Mouse (Mus musculus): Measurements from ENCODE around the gene Ndrg2.

Gene Ndrg2

DNA sequence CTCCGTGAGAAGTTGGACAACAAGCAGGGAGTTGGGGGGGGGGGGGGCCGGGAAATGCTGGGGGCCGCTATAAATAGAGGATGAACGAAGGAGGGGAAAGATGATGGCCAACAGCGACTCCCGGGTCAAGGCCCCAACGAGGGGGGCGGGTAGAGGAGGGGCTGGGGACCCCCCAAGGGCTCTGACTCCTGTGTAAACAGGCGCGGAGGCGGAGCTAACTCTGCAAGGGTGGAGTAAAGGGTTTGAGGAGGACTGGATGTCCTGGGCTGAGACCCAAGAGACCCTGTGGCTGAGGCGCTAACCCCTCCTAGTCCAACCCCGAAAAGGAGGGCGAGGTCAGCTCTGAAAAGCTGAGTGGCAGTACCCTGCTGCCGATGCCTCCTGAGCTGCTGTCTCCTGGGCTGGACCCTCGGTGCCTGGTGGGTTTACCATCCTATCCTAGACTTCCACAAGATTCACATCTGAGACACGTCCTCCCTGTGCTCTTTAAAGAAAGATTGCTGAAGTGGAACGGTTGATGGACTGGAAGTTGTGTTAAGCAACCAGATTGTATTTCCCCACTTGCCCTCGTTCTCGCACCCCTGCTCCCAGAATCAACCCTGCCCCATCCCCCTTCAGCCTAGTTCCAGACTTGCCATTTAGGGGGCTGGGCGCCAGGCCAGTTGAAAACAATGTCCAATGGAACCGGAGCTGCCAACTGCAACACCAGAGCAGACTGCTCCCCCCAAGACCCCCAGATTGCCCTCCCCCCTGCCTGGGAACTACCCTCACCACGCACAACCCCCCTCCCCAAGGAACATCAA is at the start of gene Ndrg2:
Ndrg2 (minus strand) TSS at position 199 of the 803 bp plus-strand sequence.
- peaks cover 20% of the 10 kb centered on the region for H3K36me3 ChIP-seq (ENCODE audit: insufficient read depth, low read length)
- no peak for TF ChIP-seq POU5F1 (IDR thresholded peaks at IDR 0.05; ENCODE audit: borderline replicate concordance, low read length)
- no peak for TF ChIP-seq CTCF (conservative IDR thresholded peaks at IDR 0.05; ENCODE audit: low read length)
- TF ChIP-seq NANOG (IDR thresholded peaks at IDR 0.05; ENCODE audit: borderline replicate concordance, low read length), result no peak
- H3K27me3 ChIP-seq (ENCODE audit: insufficient read depth, low read length), result peaks cover 31% of the 10 kb centered on the region
- no peaks in the 10 kb centered on the region for H3K9me3 ChIP-seq (ENCODE audit: low read length)
- peaks cover 47% of the 10 kb centered on the region for H3K4me1 ChIP-seq (replicated peaks; ENCODE audit: low read depth, low read length)
- H3K4me3 ChIP-seq (replicated peaks; ENCODE audit: low read length), result peak within 1 kb of the TSS; percentile 83

DNA sequence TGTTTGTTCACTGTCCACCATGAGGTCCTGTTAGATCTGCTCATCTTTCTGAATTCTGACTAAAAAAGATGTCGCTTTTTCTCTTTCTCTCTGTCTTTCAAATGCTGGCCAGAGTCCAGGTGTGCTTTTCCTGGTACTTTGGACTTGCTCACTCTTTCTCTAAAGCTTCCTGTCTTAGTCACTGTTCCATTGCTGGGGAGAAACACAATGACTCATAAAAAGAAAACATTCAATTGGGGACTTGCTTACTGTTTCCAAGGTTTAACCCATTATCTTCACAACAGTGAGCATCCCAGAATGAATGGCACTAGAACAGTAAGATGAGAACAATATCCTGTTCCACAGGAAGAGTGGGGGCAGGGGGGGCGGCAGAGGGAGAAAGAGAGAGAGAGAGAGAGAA is 46.4 kb upstream of the Ndrg2 start:
- no peaks in the 10 kb centered on the region for H3K9me3 ChIP-seq (ENCODE audit: low read length)
- H3K4me1 ChIP-seq (replicated peaks; ENCODE audit: low read depth, low read length), result no peaks in the 10 kb centered on the region
- no peaks in the 10 kb centered on the region for H3K27me3 ChIP-seq (ENCODE audit: insufficient read depth, low read length)
- no peak for TF ChIP-seq POU5F1 (IDR thresholded peaks at IDR 0.05; ENCODE audit: borderline replicate concordance, low read length)
- TF ChIP-seq CTCF (conservative IDR thresholded peaks at IDR 0.05; ENCODE audit: low read length), result no peak
- no peaks in the 10 kb centered on the region for H3K36me3 ChIP-seq (ENCODE audit: insufficient read depth, low read length)
- H3K4me3 ChIP-seq (replicated peaks; ENCODE audit: low read length), result no peak overlapping the region

DNA sequence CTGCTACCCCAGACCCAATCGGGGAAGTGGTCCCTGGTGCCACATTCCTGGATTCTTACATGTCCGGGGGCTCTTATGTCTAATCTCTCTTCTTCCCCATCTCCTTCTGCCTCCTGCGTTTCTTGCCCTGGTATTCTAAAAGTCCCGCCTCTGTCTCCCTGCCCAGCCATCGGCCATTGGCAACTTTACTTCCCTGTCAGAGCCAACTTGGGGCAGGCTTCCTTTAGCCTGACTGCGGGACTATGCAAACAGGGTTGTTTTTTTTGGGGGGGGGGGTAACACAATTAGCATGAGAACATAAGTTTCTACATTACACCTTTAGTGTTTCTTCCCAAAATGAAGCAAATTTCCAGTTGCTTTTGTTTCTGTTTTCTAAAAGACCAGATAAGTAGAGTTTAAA is 29.4 kb upstream of the Ndrg2 start:
- H3K4me1 ChIP-seq (replicated peaks; ENCODE audit: low read depth, low read length), result peaks cover 42% of the 10 kb centered on the region
- H3K4me3 ChIP-seq (replicated peaks; ENCODE audit: low read length), result peak overlapping the region; percentile 46
- no peak for TF ChIP-seq CTCF (conservative IDR thresholded peaks at IDR 0.05; ENCODE audit: low read length)
- TF ChIP-seq POU5F1 (IDR thresholded peaks at IDR 0.05; ENCODE audit: borderline replicate concordance, low read length), result no peak
- no peak for TF ChIP-seq NANOG (IDR thresholded peaks at IDR 0.05; ENCODE audit: borderline replicate concordance, low read length)
- peaks cover 15% of the 10 kb centered on the region for H3K27me3 ChIP-seq (ENCODE audit: insufficient read depth, low read length)
- H3K36me3 ChIP-seq (ENCODE audit: insufficient read depth, low read length), result no peaks in the 10 kb centered on the region
- peaks cover 1% of the 10 kb centered on the region; the same call in 1 of the 2 replicates for H3K9me3 ChIP-seq (ENCODE audit: low read length)

DNA sequence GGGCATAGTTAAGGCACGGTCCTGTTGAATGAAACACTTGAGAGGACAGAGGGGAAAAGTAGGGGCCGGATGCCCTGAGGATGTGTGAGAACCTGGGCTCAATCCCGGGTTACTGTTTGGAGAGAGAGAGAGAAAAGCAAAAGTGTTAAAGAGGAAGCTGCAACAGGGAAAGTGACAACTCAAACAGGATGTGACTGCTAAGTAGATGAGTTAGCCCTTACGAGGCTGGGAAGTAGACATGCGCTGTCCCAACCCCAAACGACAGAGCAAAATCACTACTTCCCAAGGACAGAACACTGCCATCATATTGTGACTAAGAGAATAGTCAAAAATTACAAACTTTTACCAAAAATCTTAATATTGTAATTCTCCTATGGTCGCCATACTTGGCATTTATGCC is 28.3 kb upstream of the Ndrg2 start:
- H3K4me3 ChIP-seq (replicated peaks; ENCODE audit: low read length), result no peak overlapping the region
- no peaks in the 10 kb centered on the region for H3K36me3 ChIP-seq (ENCODE audit: insufficient read depth, low read length)
- peaks cover 44% of the 10 kb centered on the region for H3K4me1 ChIP-seq (replicated peaks; ENCODE audit: low read depth, low read length)
- no peak for TF ChIP-seq POU5F1 (IDR thresholded peaks at IDR 0.05; ENCODE audit: borderline replicate concordance, low read length)
- no peak for TF ChIP-seq NANOG (IDR thresholded peaks at IDR 0.05; ENCODE audit: borderline replicate concordance, low read length)
- no peak for TF ChIP-seq CTCF (conservative IDR thresholded peaks at IDR 0.05; ENCODE audit: low read length)
- H3K9me3 ChIP-seq (ENCODE audit: low read length), result peaks cover 12% of the 10 kb centered on the region; the same call in 1 of the 2 replicates
- H3K27me3 ChIP-seq (ENCODE audit: insufficient read depth, low read length), result peaks cover 15% of the 10 kb centered on the region

DNA sequence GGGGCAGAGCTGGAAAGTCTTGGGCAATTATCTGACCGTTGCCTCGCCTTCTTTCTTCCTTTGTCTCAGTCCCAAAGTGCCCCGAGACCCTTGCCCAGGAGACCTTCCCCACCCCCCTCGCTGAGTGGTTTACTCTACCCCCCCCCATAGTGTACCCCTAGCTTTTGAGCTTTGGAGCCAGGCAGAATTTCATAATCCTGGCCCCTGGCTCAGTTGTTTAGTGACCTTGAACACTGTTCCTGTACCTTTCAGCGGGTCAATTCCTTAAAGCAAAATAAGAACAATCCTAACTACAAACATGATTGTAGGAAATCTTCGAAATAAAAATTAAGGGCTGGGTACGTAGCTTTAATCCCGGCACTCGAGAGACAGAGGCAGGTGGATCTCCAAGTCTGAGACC is 27.6 kb upstream of the Ndrg2 start:
- Histone ChIP-seq H3K27me3 (ENCODE audit: insufficient read depth, low read length) (peaks cover 15% of the 10 kb centered on the region), H3K4me3 (replicated peaks; ENCODE audit: low read length) (no peak overlapping the region), H3K4me1 (replicated peaks; ENCODE audit: low read depth, low read length) (peaks cover 44% of the 10 kb centered on the region), H3K9me3 (ENCODE audit: low read length) (peaks cover 14% of the 10 kb centered on the region), H3K36me3 (ENCODE audit: insufficient read depth, low read length) (no peaks in the 10 kb centered on the region)
- TF ChIP-seq POU5F1 (IDR thresholded peaks at IDR 0.05; ENCODE audit: borderline replicate concordance, low read length) (no peak), CTCF (conservative IDR thresholded peaks at IDR 0.05; ENCODE audit: low read length) (no peak), NANOG (IDR thresholded peaks at IDR 0.05; ENCODE audit: borderline replicate concordance, low read length) (no peak)

DNA sequence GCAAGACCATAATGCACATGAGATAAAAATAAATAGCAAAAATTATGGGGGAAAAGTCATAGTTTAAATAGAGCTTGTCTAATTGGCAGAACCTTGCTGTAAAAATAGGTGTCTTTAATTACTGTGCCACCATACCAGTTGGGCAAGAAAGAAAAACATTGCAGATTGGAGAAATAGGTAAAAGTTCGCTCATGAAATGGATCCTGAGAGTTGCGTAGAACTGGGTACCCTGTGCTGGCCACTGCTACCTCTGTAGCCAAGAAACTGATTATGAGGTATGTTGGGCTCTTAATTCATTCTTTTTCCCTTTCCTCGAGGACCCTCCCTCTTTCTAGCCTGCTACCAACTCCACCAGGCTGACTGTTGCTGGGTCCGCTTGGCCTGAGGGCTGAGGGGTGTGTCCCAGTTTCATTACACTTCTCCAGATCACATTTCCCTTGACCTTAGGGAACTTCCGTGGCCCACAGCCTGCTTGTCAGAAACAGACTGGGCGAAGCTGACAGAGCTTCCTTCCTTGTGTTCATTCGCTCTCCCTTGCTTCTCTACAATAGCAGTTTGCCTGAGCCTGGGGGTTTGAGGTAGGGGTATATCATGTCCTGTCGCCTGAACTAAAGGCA is 27.1 kb upstream of the Ndrg2 start:
- Histone ChIP-seq H3K4me3 (replicated peaks; ENCODE audit: low read length) (no peak overlapping the region), H3K9me3 (ENCODE audit: low read length) (peaks cover 19% of the 10 kb centered on the region), H3K4me1 (replicated peaks; ENCODE audit: low read depth, low read length) (peaks cover 44% of the 10 kb centered on the region), H3K27me3 (ENCODE audit: insufficient read depth, low read length) (peaks cover 15% of the 10 kb centered on the region), H3K36me3 (ENCODE audit: insufficient read depth, low read length) (no peaks in the 10 kb centered on the region)
- TF ChIP-seq CTCF (conservative IDR thresholded peaks at IDR 0.05; ENCODE audit: low read length) (no peak), POU5F1 (IDR thresholded peaks at IDR 0.05; ENCODE audit: borderline replicate concordance, low read length) (no peak), NANOG (IDR thresholded peaks at IDR 0.05; ENCODE audit: borderline replicate concordance, low read length) (no peak)

DNA sequence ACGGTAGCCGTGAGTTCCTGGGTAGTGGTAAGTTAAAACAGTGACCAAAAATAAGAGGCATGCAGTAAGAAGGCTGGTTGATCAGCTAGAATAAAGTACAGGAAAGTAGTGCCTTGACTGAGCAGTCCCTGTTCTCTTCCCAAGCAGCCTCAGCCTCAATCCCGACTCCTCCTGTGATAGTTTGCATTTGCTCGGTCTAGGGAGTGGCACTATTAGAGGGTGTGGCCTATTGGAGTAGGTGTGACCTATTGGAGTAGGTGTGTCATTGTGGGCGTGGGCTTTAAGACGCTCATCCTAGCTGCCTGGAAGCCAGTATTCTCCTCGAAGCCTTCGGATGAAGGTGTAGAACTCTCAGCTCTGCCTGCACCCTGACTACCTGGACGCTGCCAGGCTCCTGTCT is 25.0 kb upstream of the Ndrg2 start:
- Histone ChIP-seq H3K27me3 (ENCODE audit: insufficient read depth, low read length) (peaks cover 9% of the 10 kb centered on the region), H3K4me3 (replicated peaks; ENCODE audit: low read length) (no peak overlapping the region), H3K36me3 (ENCODE audit: insufficient read depth, low read length) (no peaks in the 10 kb centered on the region), H3K9me3 (ENCODE audit: low read length) (peaks cover 30% of the 10 kb centered on the region), H3K4me1 (replicated peaks; ENCODE audit: low read depth, low read length) (peaks cover 44% of the 10 kb centered on the region)
- TF ChIP-seq NANOG (IDR thresholded peaks at IDR 0.05; ENCODE audit: borderline replicate concordance, low read length), result no peak
- TF ChIP-seq CTCF (conservative IDR thresholded peaks at IDR 0.05; ENCODE audit: low read length), result no peak
- TF ChIP-seq POU5F1 (IDR thresholded peaks at IDR 0.05; ENCODE audit: borderline replicate concordance, low read length), result no peak

DNA sequence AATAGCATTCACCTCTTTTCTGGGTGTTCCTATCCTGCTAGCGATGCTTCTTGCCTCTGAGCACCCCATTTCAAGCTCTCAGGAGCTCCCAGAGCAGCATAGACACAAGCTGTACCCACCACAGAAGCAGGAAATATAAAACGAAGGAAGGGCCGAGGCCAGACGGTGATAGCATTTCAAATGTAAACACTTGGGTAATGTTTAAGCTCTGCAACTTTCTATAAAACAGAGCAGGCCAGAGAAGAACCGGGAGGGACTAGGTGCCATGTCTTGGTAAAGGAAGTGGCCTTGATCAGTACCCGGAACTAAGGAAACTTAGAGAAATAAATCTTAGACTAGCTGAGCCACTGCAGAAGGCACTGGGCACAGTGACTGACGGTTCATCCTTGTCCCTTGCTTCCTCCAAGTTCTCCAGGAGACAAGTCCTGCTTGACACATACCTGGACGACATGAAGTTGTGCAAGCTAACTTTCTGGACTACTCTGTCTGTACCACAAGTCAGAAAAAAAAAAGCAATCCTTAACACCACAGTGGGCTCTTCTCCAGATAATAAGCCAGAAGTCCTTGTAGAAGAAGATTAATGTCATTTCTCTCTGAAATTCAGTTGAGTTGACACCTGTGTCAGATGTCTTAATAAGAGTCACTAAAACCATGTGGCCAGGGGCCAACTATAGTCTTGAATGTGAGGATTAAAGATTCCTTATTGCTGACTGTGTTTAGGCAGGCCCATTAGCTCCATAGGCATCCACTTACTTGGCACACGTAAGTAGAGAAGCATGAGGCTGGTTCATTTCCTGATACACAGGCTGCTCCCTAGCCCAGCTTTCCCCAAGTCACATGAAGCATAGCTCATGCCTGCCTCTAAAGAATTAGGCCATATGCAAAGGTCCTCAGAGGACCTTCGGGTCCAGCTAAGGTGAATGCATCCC is 18.4 kb upstream of the Ndrg2 start:
- H3K9me3 ChIP-seq (ENCODE audit: low read length), result peaks cover 21% of the 10 kb centered on the region
- H3K27me3 ChIP-seq (ENCODE audit: insufficient read depth, low read length), result no peaks in the 10 kb centered on the region
- no peak overlapping the region for H3K4me3 ChIP-seq (replicated peaks; ENCODE audit: low read length)
- H3K36me3 ChIP-seq (ENCODE audit: insufficient read depth, low read length), result no peaks in the 10 kb centered on the region
- no peak for TF ChIP-seq CTCF (conservative IDR thresholded peaks at IDR 0.05; ENCODE audit: low read length)
- TF ChIP-seq NANOG (IDR thresholded peaks at IDR 0.05; ENCODE audit: borderline replicate concordance, low read length), result no peak
- TF ChIP-seq POU5F1 (IDR thresholded peaks at IDR 0.05; ENCODE audit: borderline replicate concordance, low read length), result no peak
- no peaks in the 10 kb centered on the region for H3K4me1 ChIP-seq (replicated peaks; ENCODE audit: low read depth, low read length)
